Mouse (Mus musculus): Measurements from ENCODE around the gene Hoxb1. TPM values are rescaled to one million over a fixed set of nuclear protein-coding genes. Genes with fewer than 3 reads are reported as not detected.

Gene Hoxb1
- polyA plus RNA-seq (2015; fragmentation: Nextera tagmentation; extraction: Ambion mirVana): 0.30 and 0.74 TPM in 2 replicates

GRCm38 (mm10) chr11:96365441-96366091, at the start of gene Hoxb1:
TSS of gene Hoxb1 (plus strand) at chr11:96365752.
- Histone ChIP-seq H3K36me3 (no peaks in the 10 kb centered on the region), H3K9me3 (no peaks in the 10 kb centered on the region), H3K9ac (peak within 1 kb of the TSS; percentile 51), H3K4me2 (peak within 1 kb of the TSS; percentile 50), H3K27ac (no peak within 1 kb of the TSS), H3K4me3 (peak within 1 kb of the TSS; percentile 24), H3K4me1 (replicated peaks) (peaks cover 18% of the 10 kb centered on the region), H3K27me3 (peaks cover 92% of the 10 kb centered on the region)
- no peak for ATAC-seq (ENCODE audit: low FRiP score)
- 2% methylated on average over 26 of the region's 26 CpGs for WGBS

GRCm38 (mm10) chr11:96316696-96317607, 48.6 kb upstream of the Hoxb1 start:
- Histone ChIP-seq H3K36me3 (no peaks in the 10 kb centered on the region), H3K4me1 (replicated peaks) (peaks cover 10% of the 10 kb centered on the region), H3K4me3 (peak overlapping the region; percentile 57), H3K9me3 (no peaks in the 10 kb centered on the region), H3K9ac (peak overlapping the region; percentile 99), H3K4me2 (peak overlapping the region; percentile 83), H3K27ac (peak overlapping the region; percentile 100), H3K27me3 (peaks cover 89% of the 10 kb centered on the region)
- 5% methylated on average over 18 of the region's 18 CpGs for WGBS
- ATAC-seq (ENCODE audit: low FRiP score): no peak

GRCm38 (mm10) chr11:96317608-96318367, 47.8 kb upstream of the Hoxb1 start, which contains the start of gene Hoxb4:
TSS of gene Hoxb4 (plus strand) at chr11:96318267.
- H3K27me3 ChIP-seq: peaks cover 88% of the 10 kb centered on the region
- no peaks in the 10 kb centered on the region for H3K9me3 ChIP-seq
- 1% methylated on average over 28 of the region's 28 CpGs for WGBS
- H3K4me3 ChIP-seq: peak within 1 kb of the TSS; percentile 57
- H3K4me2 ChIP-seq: peak within 1 kb of the TSS; percentile 83
- H3K36me3 ChIP-seq: no peaks in the 10 kb centered on the region
- peak; percentile 52 for ATAC-seq (ENCODE audit: low FRiP score)
- peak within 1 kb of the TSS; percentile 99 for H3K9ac ChIP-seq
- H3K27ac ChIP-seq: peak within 1 kb of the TSS; percentile 100
- peaks cover 3% of the 10 kb centered on the region for H3K4me1 ChIP-seq (replicated peaks)

- WGBS: under 1% methylated on average over 37 of the region's 45 CpGs
- H3K36me3 ChIP-seq: no peaks in the 10 kb centered on the region
- ATAC-seq (ENCODE audit: low FRiP score): peak; percentile 79
- H3K4me2 ChIP-seq: peak overlapping the region; percentile 83
- H3K9me3 ChIP-seq: no peaks in the 10 kb centered on the region
- peaks cover 3% of the 10 kb centered on the region for H3K4me1 ChIP-seq (replicated peaks)
- peak overlapping the region; percentile 100 for H3K27ac ChIP-seq
- H3K4me3 ChIP-seq: peak overlapping the region; percentile 57
- peaks cover 87% of the 10 kb centered on the region for H3K27me3 ChIP-seq
- peak overlapping the region; percentile 99 for H3K9ac ChIP-seq
These were observed 47.0 kb upstream of the Hoxb1 start for GRCm38 (mm10) chr11:96318368-96319070.

GRCm38 (mm10) chr11:96319071-96319902, 46.3 kb upstream of the Hoxb1 start:
- H3K27ac ChIP-seq: peak overlapping the region; percentile 100
- no peaks in the 10 kb centered on the region for H3K36me3 ChIP-seq
- peaks cover 3% of the 10 kb centered on the region for H3K4me1 ChIP-seq (replicated peaks)
- 0% methylated on average over 28 of the region's 34 CpGs for WGBS
- peak overlapping the region; percentile 57 for H3K4me3 ChIP-seq
- ATAC-seq (ENCODE audit: low FRiP score): peak; percentile 61
- H3K27me3 ChIP-seq: peaks cover 88% of the 10 kb centered on the region
- H3K4me2 ChIP-seq: peak overlapping the region; percentile 83
- H3K9ac ChIP-seq: peak overlapping the region; percentile 99
- H3K9me3 ChIP-seq: no peaks in the 10 kb centered on the region

GRCm38 (mm10) chr11:96319910-96320309, 45.6 kb upstream of the Hoxb1 start:
- Histone ChIP-seq H3K4me2 (peak overlapping the region; percentile 83), H3K36me3 (no peaks in the 10 kb centered on the region), H3K27me3 (peaks cover 87% of the 10 kb centered on the region), H3K4me3 (peak overlapping the region; percentile 57), H3K9ac (peak overlapping the region; percentile 99), H3K27ac (peak overlapping the region; percentile 100), H3K4me1 (replicated peaks) (peaks cover 3% of the 10 kb centered on the region), H3K9me3 (no peaks in the 10 kb centered on the region)
- WGBS: under 1% methylated on average over 29 of the region's 29 CpGs
- ATAC-seq (ENCODE audit: low FRiP score): no peak

- WGBS: 5% methylated on average over 17 of the region's 17 CpGs
- H3K4me1 ChIP-seq (replicated peaks): peaks cover 3% of the 10 kb centered on the region
- ATAC-seq (ENCODE audit: low FRiP score): no peak
- H3K4me2 ChIP-seq: peak overlapping the region; percentile 83
- H3K4me3 ChIP-seq: peak overlapping the region; percentile 57
- H3K36me3 ChIP-seq: no peaks in the 10 kb centered on the region
- H3K27me3 ChIP-seq: peaks cover 87% of the 10 kb centered on the region
- H3K27ac ChIP-seq: peak overlapping the region; percentile 100
- H3K9me3 ChIP-seq: no peaks in the 10 kb centered on the region
- H3K9ac ChIP-seq: peak overlapping the region; percentile 99
These were observed 44.9 kb upstream of the Hoxb1 start for GRCm38 (mm10) chr11:96320688-96321087.

GRCm38 (mm10) chr11:96321846-96322245, 43.7 kb upstream of the Hoxb1 start:
- Histone ChIP-seq H3K27ac (peak overlapping the region; percentile 100), H3K27me3 (peaks cover 89% of the 10 kb centered on the region), H3K4me1 (replicated peaks) (peaks cover 6% of the 10 kb centered on the region), H3K9me3 (no peaks in the 10 kb centered on the region), H3K36me3 (no peaks in the 10 kb centered on the region), H3K9ac (peak overlapping the region; percentile 99), H3K4me3 (peak overlapping the region; percentile 57), H3K4me2 (peak overlapping the region; percentile 83)
- no peak for ATAC-seq (ENCODE audit: low FRiP score)
- 8% methylated on average over 5 of the region's 5 CpGs for WGBS

- Histone ChIP-seq H3K4me3 (peak overlapping the region; percentile 57), H3K27ac (peak overlapping the region; percentile 100), H3K4me2 (peak overlapping the region; percentile 83), H3K36me3 (no peaks in the 10 kb centered on the region), H3K9ac (peak overlapping the region; percentile 99), H3K4me1 (replicated peaks) (peaks cover 13% of the 10 kb centered on the region), H3K27me3 (peaks cover 92% of the 10 kb centered on the region), H3K9me3 (no peaks in the 10 kb centered on the region)
- WGBS: 2% methylated on average over 6 of the region's 6 CpGs
- no peak for ATAC-seq (ENCODE audit: low FRiP score)
These were observed 42.8 kb upstream of the Hoxb1 start for GRCm38 (mm10) chr11:96322738-96323137.

- Histone ChIP-seq H3K9me3 (no peaks in the 10 kb centered on the region), H3K27ac (peak within 1 kb of the TSS; percentile 100), H3K4me3 (peak within 1 kb of the TSS; percentile 57), H3K4me2 (peak within 1 kb of the TSS; percentile 83), H3K36me3 (no peaks in the 10 kb centered on the region), H3K27me3 (peaks cover 92% of the 10 kb centered on the region), H3K4me1 (replicated peaks) (peaks cover 10% of the 10 kb centered on the region), H3K9ac (peak within 1 kb of the TSS; percentile 99)
- WGBS: 2% methylated on average over 10 of the region's 10 CpGs
- ATAC-seq (ENCODE audit: low FRiP score): no peak
These were observed 42.4 kb upstream of the Hoxb1 start, which contains the start of gene Hoxb3 for GRCm38 (mm10) chr11:96323154-96323553. TSS of gene Hoxb3 (plus strand) at chr11:96323326.
